Mouse (Mus musculus): ENCODE measurements around the gene Zfand3. TPM values are rescaled to one million over a fixed set of nuclear protein-coding genes. Genes with fewer than 3 reads are reported as not detected.

Gene Zfand3
- 79.4 to 95.1 TPM (median 79.7 TPM) in 4 replicates for total RNA-seq (2023; ENCODE audit: inconsistent age)

GRCm38 (mm10) chr17:30004203-30005102 is at the start of gene Zfand3:
Gene Zfand3 (plus strand): TSS chr17:30004733.

DNA sequence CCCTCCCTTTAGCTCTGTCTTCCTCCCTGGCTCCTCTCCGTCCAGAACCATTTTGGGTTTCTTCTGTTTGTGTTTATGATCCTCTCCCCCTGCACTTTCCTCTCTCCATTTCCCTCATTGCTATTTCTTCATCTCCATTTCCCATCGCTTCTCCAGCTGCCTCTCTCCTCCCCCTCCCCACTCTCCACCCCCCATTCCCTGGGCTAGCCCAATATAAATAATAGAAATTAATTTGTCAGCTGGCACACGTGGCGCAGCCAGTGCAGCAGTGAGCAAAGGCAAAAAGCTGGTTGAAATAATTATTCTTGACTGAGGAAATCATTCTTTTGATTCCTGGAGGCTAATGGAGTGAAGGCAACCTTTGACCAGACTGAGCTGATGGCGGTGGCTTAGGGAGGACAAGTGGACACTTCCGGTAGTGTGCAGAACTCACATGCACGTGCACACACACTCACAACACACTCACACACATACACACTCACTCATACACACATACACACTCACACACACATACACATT is 34.4 kb upstream of the Zfand3 start, which contains the start of gene Mdga1:
Mdga1 (minus strand) TSS at position 51 of the 519 bp plus-strand sequence.

Other genes starting within 250 kb of the Zfand3 start
- gene Mdga1, start 34.6 kb upstream of the Zfand3 start, total RNA-seq (2023; ENCODE audit: inconsistent age) = 0.48 to 1.1 TPM in 2 of 4 replicates, not detected in the others

Measured in B cell, adult (primary cell).